Mouse (Mus musculus): Measurements from ENCODE around the gene Bpgm.

Gene Bpgm

GRCm38 (mm10) chr6:34475974-34476794 is at the start of gene Bpgm:
Bpgm (plus strand) TSS chr6:34476207.
- peak; percentile 99 for DNase-seq (ENCODE audit: low read depth, low spot score)

DNA sequence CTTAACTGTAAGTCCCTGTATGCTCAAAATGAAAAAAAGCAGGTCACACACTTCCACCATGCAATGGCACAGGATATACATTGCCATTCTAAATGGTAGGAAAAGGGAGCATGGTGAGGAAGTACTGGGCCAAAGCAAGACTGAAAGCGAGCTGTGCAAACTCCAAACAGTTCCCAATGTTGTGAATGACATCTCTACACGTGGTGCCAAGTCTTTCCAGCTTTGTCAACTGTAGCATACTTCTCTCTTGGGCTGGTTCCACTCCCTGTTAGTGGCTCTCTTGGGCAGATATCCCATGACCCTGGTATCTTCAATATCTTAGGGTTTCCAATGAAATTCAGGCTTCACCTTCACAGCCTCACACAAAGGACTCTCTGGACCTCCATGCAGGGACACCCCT is 37.0 kb upstream of the Bpgm start:
- no peak for DNase-seq (ENCODE audit: low read depth, low spot score)

DNA sequence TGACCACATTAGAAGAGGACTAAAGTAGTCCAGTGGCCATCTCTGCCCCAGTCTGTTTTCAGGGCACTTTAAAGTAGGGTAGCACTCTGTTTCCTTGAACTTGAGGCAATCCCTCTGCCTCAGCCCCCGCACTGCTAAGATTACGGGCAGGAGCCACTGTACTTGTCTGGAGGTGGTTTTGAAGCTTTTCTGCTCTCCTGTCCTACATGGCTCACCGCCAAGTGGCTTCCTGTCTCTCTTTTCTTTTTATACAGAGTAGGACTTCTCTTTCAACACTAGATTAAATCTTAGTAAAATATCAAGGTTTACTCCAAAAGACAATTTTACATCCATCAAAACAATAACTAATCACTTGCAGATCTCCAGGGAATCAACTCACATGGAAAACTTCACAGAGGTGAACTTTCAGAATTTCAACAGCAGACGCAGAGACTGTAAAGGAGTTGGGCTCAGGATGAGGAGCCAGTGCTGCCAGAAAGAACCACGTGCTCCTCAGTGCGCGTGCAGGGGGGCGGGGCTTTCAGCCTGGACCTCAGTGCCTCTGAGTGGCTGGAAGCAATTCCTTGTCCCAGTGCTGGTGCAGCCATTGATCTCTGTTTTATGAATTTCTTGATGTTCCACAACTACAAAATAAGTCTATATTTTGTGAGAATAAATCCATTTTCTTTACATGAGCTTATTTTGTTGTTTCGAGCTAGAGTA is 34.3 kb upstream of the Bpgm start:
- DNase-seq (ENCODE audit: low read depth, low spot score) = peak; percentile 31

GRCm38 (mm10) chr6:34443791-34444190 is 32.2 kb upstream of the Bpgm start:
- DNase-seq (ENCODE audit: low read depth, low spot score) = peak; percentile 87

DNA sequence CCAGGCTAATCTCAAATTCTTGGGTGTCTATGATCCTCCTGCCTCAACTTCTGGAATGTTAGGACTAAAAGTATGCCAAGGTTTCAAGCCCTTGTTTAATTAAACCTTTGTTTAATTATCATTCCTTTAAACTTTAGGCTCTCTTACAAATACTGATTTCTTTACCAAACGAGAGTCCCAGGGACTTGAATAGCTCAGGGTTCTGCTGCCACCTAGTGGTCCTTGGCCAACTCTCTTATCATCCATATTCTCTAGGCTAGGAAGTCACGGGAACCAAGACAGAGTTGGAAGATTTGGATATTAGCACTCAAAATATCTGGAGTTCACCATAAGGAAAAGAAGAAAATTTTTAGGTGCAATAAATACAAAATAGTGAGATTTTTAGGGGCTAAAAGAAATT is 28.0 kb upstream of the Bpgm start:
- DNase-seq (ENCODE audit: low read depth, low spot score) = peak; percentile 96

GRCm38 (mm10) chr6:34448696-34449095 is 27.3 kb upstream of the Bpgm start:
- DNase-seq (ENCODE audit: low read depth, low spot score) = peak; percentile 53

- peak; percentile 82 for DNase-seq (ENCODE audit: low read depth, low spot score)
Observed at GRCm38 (mm10) chr6:34452963-34453770, 22.8 kb upstream of the Bpgm start.

DNA sequence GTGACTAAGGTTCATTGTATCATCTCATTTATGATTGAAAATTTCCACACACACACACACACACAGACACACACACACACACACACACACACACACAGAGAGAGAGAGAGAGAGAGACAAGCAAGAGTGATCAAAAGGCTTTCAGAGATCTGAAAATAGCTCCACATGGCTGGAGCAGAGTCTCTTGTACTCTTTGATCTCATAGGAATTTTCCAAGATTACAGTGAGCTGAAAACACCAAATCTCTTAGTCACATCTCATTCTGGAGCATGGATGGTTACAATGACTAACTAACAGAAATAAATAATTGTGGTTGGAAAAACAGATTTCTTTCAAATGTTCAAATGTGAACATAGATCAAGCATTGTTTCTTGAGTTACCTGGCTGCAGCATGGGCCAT is 16.6 kb upstream of the Bpgm start:
- DNase-seq (ENCODE audit: low read depth, low spot score) = peak; percentile 82

GRCm38 (mm10) chr6:34460651-34461050 is 15.4 kb upstream of the Bpgm start:
- no peak for DNase-seq (ENCODE audit: low read depth, low spot score)

DNA sequence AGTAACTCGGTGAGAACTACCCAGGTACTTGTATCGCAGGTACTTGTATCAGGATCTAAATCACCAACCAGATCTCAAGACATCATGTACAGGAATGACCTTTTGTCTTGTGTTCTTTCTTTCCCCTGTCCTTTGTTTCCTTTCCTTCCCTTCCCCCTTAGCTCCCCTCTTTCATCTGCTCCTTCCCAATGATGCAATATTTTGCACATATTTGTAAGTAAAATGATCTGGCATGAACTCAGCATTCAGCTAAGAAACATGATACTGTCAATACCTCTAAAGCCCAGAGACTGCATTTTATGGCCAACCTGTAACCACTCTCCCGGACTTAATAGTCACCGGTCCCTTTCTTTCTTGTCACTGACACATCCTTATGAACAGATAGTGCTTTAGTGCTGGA is 12.4 kb upstream of the Bpgm start:
- DNase-seq (ENCODE audit: low read depth, low spot score) = peak; percentile 70

DNA sequence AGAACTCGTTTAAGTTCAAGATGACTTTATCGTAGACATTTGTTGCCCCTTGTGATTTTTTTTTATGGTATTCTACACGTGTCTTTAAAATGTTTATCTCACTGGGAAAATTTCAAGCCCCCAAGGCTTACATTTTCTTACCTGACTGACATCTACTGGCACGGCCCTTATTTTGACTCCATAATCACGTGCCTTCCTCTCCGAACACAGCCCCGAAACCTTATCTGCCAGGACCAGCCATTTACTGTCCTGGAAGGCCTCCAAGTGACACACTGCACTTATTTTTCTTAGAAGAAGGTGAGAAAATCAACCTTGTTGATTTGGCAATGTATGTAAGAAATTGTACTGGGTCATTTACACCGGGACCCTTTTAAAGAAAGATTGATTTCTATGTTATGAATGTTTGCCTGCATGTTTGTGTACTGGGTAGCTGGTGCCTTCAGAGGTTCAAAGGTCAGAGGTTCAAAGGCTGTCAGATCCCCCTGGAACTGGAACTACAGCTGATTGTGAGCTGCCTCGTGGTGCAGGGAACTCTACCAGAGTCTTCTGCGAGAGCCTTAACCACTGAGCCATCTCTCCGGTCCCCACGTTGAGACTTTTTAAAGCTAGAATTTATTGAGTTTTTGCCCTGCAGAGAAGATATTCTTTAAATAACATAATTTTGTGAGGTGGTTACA is 4.4 kb upstream of the Bpgm start:
- DNase-seq (ENCODE audit: low read depth, low spot score) = no peak

- no peak for DNase-seq (ENCODE audit: low read depth, low spot score)
Observed at GRCm38 (mm10) chr6:34473346-34473745, 2.7 kb upstream of the Bpgm start.

GRCm38 (mm10) chr6:34474031-34474430 is 2.0 kb upstream of the Bpgm start:
- no peak for DNase-seq (ENCODE audit: low read depth, low spot score)

DNA sequence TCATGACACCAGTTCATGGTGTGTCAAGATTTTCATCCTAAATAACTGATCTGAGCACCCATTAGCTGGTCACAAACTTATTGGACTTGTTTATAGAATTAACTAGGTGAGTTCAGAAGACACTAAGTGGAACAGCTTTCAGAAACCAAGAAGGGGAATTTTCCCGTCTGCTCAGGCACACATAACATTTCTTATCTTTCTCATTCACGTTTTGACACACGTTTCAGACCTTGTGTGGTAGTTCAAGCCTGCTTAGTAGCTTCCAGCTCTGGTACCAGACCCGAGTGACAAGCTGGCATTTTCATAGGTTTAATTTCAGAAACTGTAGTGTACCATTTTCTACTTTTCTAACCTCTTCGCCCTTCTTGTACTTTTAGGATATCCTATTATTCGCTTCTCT is 616 bp upstream of the Bpgm start:
- DNase-seq (ENCODE audit: low read depth, low spot score) = no peak

- DNase-seq (ENCODE audit: low read depth, low spot score) = no peak
Observed at GRCm38 (mm10) chr6:34478036-34478435, 2.0 kb downstream of the Bpgm start.

DNA sequence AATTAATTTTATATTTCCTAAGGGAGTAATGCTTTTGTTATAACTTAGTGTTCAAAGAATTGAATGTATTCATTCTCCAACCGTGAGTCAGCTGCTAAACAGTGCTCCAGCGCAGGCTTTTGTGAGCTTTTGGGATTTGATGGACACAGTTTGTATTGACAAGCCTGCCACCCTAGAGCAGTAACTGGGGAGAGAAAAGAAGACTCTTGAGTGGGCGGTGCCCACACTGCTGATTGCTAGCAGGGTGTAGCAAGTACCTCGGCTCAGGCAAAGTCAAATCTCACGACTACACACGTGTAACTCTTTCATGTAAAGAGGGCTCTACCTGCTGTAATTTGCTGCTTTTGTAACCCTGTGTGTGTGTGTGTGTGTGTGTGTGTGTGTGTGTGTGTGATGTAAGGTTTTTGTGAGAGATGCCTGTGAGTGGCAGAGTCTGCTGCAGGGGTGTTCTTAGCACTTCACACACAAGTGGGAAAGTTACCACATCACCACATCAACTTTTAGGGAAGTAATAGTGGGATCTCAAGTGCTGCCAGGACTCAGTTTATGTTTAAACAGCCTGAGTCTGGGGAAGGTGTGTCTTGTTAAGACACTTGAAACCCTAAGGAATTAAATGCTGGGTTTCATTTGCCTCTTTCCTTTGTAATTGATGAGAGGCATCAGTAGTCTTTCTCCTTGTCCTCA is 2.8 kb downstream of the Bpgm start:
- DNase-seq (ENCODE audit: low read depth, low spot score) = peak; percentile 65

DNA sequence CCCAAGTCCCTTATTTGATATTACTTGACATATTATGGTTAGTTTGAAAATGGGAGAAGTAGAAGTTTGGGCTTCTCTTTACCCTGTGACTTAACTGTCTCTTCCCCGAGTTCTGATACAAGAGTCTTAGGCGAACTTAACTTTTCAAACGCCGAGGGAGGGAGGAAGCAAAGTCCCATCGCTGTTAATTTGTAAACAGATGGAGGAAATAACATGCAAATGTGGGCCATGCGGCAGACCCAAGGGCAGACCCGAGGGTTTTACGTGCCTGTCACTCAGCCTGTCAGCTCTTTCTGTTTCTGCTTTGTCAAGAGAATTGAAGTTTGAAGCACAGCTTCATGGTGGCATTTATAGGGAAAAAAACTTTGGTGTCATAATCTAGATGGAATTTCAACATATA is 3.5 kb downstream of the Bpgm start:
- DNase-seq (ENCODE audit: low read depth, low spot score) = no peak

DNA sequence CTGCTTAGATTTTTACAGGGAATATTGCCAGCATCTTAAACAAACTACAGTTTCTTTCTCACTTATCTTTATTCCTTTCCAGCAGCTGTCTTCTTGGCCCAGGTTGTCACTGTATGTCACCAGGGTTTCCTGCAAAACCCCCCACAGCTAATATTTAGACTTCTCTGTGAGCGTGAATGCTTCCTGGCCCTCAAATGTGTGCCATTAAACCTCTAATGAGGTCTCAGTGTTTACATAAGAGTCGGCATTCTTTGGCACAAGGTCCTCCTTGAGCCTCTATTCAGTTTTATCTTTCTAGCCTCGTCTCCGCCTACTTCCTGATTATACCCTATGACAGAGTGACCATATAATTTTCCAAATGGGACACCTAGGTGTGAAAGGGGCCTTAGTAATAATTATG is 4.7 kb downstream of the Bpgm start:
- DNase-seq (ENCODE audit: low read depth, low spot score) = peak; percentile 17

- DNase-seq (ENCODE audit: low read depth, low spot score) = peak; percentile 70
Observed at GRCm38 (mm10) chr6:34481349-34481748, 5.3 kb downstream of the Bpgm start.

DNA sequence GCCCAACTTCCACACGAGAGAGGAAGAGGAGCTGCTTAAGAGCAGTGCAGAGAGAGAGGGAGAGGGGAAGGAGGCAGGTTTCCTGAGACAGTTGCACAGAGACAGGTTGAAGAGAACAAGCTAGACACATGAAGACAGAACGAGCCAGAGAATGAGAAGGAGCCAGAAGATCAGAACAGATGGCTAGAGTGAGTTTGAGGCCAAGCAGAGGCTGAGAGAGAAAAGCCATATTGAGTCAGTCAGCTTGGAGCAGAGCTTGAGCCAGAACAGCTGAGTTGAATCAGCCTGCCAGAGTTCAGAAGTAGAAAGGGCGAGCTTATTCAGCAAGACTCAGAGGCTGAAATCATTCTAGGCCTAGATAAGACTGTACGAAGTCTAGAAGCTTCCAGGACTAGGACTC is 6.8 kb downstream of the Bpgm start:
- peak; percentile 70 for DNase-seq (ENCODE audit: low read depth, low spot score)

GRCm38 (mm10) chr6:34483390-34483789 is 7.4 kb downstream of the Bpgm start:
- DNase-seq (ENCODE audit: low read depth, low spot score) = no peak

Data from 3T3-L1 (cell line).